Mouse (Mus musculus) erythroblast, embryonic 14.5 days (primary cell): ENCODE data around the gene Akap8.

ENCODE experiments used
- GATA1 ChIP-seq: IDR thresholded peaks from 2 replicates; pipeline ENCODE4 v1.6.1; 2012; ENCODE audit warnings: low read length, inconsistent platforms, mixed read lengths
- TAL1 ChIP-seq: IDR thresholded peaks from 3 replicates; pipeline ENCODE4 v1.6.1; 2012; ENCODE audit warnings: low read length, inconsistent platforms, mixed read lengths

DNA sequence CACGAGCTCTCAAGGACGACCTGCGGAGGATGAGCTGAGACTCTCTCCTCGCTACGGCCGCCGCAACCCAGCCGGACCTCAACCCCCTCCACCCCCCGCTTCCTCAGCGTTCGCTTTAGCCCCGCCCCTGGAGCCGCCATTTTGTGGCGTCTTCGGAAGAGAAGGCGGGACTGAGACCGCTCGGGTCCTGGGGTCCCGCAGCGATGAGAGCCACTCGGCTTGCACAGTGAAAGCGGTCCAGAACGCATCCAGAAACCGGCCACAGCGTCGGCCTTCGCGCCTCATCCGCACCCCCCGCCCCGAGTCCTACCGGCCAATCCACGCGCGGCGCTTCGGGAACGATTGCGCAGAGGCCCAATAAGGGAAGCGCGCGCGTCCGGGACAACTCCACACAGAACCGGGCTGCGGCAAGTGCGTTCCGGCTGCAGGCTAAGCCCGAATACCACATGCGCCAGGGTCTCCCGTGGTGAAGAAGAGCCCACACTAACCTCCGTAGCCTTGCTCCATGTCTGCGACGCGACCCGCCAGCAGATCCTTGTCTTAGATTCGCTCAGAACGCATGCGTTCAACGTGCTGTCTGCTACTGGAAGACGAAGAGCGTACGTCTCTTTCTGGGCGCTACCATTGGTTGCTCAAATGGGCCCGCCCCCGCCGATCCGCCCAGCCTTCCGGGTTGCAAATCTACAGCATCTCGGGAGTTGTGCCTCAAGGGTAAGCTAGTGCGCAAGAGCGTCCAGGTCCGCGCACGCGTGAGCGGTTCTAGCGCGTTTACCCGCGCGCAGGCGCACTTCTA lies at the start of gene Akap8:
- no peak for TF ChIP-seq TAL1
- TF ChIP-seq GATA1: peak; percentile 32
